Mouse (Mus musculus) ES-Bruce4 (cell line): ENCODE results near the gene Pym1.

Experiments used
- CTCF ChIP-seq: IDR thresholded peaks from one replicate; pipeline ENCODE4 v1.8.1; 2011; ENCODE audit warnings: low read depth, low read length
- EP300 ChIP-seq: IDR thresholded peaks from 2 replicates; pipeline ENCODE4 v1.6.1; 2011; ENCODE audit warnings: low read depth, low read length; ENCODE audit not compliant: insufficient read depth
- POLR2A ChIP-seq: IDR thresholded peaks from one replicate; pipeline ENCODE4 v1.8.1; 2011; ENCODE audit warnings: low read length; ENCODE audit not compliant: insufficient read depth

DNA sequence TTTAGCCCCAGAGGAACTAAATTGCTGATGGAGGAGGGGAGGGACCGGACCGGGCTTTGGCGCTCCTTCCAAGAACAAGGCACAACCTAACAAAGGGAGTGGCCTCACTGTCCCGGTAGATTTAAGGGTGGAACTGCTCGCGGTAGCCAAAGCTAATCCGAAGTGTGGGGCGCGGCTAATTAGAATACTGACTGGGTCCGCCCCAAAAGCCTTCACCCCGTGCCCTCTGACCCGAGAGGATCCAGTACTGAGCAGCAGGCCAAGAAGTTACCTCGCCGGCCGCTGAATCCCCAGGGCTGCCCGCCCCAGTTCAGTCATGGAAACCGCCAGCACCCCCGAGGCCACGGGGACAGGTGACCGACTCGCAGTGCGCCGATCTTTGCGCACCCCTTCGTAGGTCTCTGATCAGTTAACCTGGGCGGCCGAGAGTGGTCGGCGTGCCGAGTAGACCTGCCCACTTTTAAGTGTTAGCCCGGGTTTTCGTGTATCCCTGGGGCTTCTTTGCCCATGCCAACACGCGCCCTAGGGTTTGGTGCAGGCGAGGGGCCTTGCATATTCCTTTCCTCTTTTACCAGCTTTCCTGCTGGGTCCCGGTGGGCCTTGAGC is at the start of gene Pym1:
- TF ChIP-seq CTCF = no peak
- TF ChIP-seq POLR2A = peak; percentile 34
- peak; percentile 71 for TF ChIP-seq EP300
